Mouse (Mus musculus): ENCODE measurements around the gene Snai1.
A peak's percentile ranks its signal among the peaks of the same experiment; 100 is the strongest.

Snai1 gene

GRCm38 (mm10) chr2:167537476-167538297, at the start of gene Snai1:
Gene Snai1 (plus strand): TSS chr2:167538195.
- peak; percentile 97 for DNase-seq (ENCODE audit: low spot score)

DNA sequence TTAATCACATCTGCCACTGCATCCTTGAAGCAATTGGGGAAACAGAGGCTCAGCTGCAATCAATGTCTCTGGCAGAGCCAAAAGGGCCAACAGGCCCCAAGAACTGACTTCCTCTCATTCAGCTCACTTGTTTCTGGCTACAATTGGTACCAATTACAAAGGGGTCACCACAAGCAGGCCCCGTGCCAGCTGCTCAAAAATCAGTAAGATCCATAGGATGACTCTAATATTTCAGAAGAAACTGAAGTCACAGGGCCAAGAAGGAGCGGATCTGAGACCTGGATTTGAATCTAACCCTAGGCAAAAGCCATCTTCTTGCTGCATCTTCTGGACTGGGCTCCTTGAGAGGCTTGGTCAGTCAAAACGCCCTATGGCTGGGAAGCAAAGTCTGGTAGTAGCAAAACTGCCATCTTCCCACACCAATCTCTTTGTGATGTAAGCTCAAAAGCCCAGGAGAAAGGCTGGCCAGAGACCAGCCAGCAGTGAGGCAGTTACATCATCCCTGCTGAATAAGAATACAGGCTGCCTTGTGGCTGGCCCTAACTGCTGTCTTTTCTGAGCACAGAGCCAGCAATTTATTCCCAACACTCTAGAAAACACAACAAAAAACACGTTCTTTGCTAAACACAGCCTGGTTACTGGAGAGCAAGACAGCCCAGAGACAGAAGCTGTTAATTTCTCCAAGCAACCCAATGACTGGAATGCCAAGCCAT, 47.0 kb upstream of the Snai1 start:
- no peak for DNase-seq (ENCODE audit: low spot score)

GRCm38 (mm10) chr2:167491757-167492708, 46.0 kb upstream of the Snai1 start, which contains the start of gene Rnf114:
Gene Rnf114 (plus strand): TSS chr2:167492645.
- no peak for DNase-seq (ENCODE audit: low spot score)

GRCm38 (mm10) chr2:167492713-167493636, 45.0 kb upstream of the Snai1 start, which contains the start of gene Spata2:
Gene Spata2 (minus strand): TSS chr2:167492887.
- DNase-seq (ENCODE audit: low spot score), result peak; percentile 90

DNA sequence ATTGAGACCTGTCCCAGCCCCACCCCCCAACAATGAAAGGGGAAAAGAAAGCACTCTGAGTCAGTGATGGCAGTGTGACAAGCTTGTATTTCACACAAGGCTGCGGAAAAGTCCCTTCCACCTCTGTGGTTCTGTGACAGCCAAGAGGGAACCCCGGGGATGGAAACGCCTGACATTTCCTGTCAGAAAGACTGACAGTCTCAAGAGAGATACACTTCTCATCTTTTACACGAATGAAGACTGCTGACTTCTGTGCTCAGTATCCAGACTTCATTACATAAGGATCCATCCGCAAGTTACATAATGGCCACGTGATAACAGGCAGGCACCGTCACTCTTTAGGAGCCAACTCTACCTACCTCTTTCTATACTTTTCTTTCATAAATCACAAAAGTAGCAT, 41.6 kb upstream of the Snai1 start:
- no peak for DNase-seq (ENCODE audit: low spot score)

GRCm38 (mm10) chr2:167497272-167497671, 40.7 kb upstream of the Snai1 start:
- no peak for DNase-seq (ENCODE audit: low spot score)

DNA sequence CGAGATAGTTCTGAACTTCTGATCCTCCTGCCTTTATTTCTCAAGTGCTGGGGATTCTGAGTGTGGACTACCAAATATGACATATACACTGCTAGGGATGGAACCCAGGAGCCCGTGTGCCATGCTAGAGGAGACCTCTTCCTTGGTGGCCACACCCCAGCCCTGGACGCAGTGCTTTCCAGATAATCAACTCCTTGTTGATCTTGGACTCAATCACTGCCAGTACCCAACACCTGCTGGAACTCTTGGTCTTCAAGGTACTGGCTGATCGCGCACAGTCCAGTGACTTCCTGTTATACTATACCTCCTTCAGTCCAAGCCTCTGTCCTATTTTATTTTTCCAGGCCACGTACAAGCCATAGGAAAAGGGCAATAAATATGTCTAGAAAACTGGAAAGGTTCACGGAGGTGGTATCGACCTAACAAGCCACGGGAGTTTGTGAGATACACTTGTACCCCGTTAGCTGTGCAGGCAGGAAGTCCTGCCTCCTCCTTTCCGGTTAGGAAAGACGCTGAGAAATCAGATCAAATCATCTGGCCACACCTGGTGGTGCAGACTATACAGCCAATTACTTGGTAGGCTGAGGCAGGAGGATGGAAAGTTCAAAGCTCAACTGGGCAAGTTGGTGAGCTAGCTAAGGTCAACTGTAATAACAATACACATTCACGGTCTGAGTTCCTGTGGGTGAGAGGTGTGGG, 35.3 kb upstream of the Snai1 start:
- DNase-seq (ENCODE audit: low spot score), result no peak

- peak; percentile 89 for DNase-seq (ENCODE audit: low spot score)
These were observed 34.6 kb upstream of the Snai1 start for GRCm38 (mm10) chr2:167503253-167503895.

- DNase-seq (ENCODE audit: low spot score), result peak; percentile 67
These were observed 34.1 kb upstream of the Snai1 start for GRCm38 (mm10) chr2:167503896-167504349.

GRCm38 (mm10) chr2:167505127-167505526, 32.9 kb upstream of the Snai1 start:
- no peak for DNase-seq (ENCODE audit: low spot score)

GRCm38 (mm10) chr2:167506546-167507260, 31.3 kb upstream of the Snai1 start:
- no peak for DNase-seq (ENCODE audit: low spot score)

DNA sequence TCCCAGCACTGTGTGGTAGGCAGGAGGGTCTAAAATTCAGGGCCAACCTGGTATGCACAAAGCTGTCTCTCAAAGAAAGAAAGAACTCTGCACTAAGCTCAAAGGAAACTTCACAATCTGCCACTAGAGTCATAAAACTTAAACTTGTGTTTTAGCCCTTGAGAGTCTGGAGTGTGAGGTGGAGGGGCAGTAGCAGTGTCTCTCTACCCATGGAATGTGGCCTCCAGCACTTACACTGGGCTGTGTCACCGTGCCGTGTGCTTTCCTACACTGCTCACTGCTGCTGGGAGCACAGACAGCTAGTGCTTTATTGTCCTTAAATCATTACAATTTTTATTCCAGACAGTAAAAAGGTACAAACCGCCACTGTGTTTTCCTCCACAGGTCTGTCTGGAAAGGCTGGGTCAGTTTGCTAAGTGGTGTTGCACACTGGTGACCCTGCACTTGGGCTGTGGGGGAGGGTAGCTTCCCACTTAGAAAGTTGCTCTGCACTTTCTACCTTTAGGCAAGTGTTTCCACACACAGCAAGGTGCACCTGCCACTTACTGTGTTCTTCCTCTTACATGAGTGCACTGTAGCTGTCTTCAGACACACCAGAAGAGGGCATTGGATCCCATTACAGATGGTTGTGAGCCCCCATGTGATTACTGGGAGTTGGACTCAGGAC, 30.1 kb upstream of the Snai1 start:
- DNase-seq (ENCODE audit: low spot score), result no peak

GRCm38 (mm10) chr2:167508569-167508968, 29.4 kb upstream of the Snai1 start:
- DNase-seq (ENCODE audit: low spot score), result no peak

- no peak for DNase-seq (ENCODE audit: low spot score)
These were observed 27.5 kb upstream of the Snai1 start for GRCm38 (mm10) chr2:167510485-167510884.

GRCm38 (mm10) chr2:167512365-167512764, 25.6 kb upstream of the Snai1 start:
- no peak for DNase-seq (ENCODE audit: low spot score)

GRCm38 (mm10) chr2:167512970-167513369, 25.0 kb upstream of the Snai1 start:
- no peak for DNase-seq (ENCODE audit: low spot score)

- DNase-seq (ENCODE audit: low spot score), result no peak
These were observed 23.4 kb upstream of the Snai1 start for GRCm38 (mm10) chr2:167514641-167515040.

- no peak for DNase-seq (ENCODE audit: low spot score)
These were observed 22.3 kb upstream of the Snai1 start for GRCm38 (mm10) chr2:167515688-167516087.

Measured in yolk sac, embryonic 10.5 days (tissue).